Mouse (Mus musculus) large intestine, adult 2 months (tissue): ENCODE results near the gene Nfatc2ip. TPM values are rescaled to one million over a fixed set of nuclear protein-coding genes. Genes with fewer than 3 reads are reported as not detected.
"Not testable (repeated sequence)": the region's sequence is repeated elsewhere in the genome, so short reads cannot be mapped to it uniquely, and the experiment has no call there.

Source experiments
- DNase-seq: peaks from one replicate; pipeline ENCODE4 v3.0.0-alpha.2; 2012; ENCODE audit warnings: low read depth, low spot score
- WGBS: fragments of 180-500 bp; shearing (Covaris S2); methylation state at CpG from one replicate; pipeline ENCODE4 v1.1.7; 2018; 5-methylcytosine and 5-hydroxymethylcytosine counted together
- polyA plus RNA-seq: library from polyadenylated mRNA; depleted of rRNA; stranded (reverse); fragments of >200 nt; gene quantifications from 2 replicates; pipeline ENCODE4 v1.2.3, GENCODE M21; 2012

Nfatc2ip gene
- polyA plus RNA-seq, 1 experiment, result 7.5 TPM

DNA sequence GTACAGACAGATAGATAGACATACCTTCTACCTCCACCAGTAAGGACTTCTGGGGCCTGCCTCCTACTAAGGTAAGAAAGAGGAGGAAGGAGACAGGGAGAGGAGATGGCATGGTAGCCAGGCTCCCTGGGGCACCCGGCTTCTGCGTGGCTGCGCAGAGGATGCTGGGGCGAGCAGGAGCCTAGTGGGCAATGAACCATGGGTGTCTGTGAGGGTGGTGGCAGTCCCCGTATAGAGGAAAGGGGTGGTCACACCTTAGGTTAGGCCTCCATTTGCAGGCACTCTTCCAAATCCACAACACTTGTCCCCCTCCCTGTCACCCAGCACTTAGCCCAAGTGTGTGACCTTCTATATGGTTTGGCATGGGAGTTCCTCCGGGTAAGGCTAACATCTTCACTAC lies 18.2 kb upstream of the Nfatc2ip start, which contains the start of gene Cd19:
Gene Cd19, minus strand, starts transcription at position 165 of the 400 bp plus-strand sequence.
- 85% methylated on average over 6 of the region's 6 CpGs for WGBS
- no peak for DNase-seq

DNA sequence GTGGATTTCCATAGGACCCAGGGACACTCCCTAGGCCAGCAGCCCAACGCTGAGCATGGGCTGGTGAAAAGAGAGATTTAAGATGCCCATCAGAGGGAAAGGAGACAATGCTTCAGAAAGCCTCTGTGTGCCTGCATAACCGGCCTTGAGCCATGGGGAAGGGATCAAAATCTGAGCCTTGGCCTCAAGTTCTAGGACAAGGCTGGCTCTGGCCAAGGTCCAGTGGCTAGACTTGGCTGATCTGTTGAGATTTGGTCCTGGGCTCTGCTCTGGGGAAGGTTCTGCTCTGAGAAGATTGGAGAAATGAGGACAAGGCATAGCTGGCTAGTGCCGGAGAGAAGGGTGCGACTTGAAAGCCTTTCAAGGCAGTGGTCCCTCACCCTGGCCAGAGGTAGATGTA lies 14.5 kb upstream of the Nfatc2ip start:
- no peak for DNase-seq
- WGBS, result 86% methylated on average over 4 of the region's 4 CpGs

DNA sequence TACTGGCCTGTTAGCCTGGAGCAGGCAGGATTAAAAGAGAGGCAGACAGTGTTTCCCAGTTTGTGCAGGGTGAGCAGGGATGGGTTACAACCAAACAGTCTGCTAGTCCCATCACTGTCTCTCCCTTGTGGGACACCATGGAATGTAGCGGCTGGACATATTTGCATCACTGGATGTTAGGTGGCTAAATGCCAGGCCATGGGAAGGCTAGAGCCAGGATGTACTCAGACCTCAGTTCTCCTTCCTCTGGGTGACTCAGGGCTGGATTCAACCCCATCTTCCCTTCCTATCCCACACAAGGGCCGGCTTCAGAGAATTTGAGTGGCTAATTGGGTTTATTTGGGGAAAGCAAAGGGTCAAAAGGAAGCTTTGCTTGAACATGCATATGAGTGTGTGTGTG lies 12.1 kb upstream of the Nfatc2ip start:
- 77% methylated on average over 2 of the region's 2 CpGs for WGBS
- no peak for DNase-seq

- 72% methylated on average over 8 of the region's 8 CpGs for WGBS
- DNase-seq, result not testable (repeated sequence)
Measured at GRCm38 (mm10) chr7:126402518-126402917, 6.0 kb upstream of the Nfatc2ip start.

- DNase-seq, result peak; percentile 60
- WGBS, result 5% methylated on average over 5 of the region's 5 CpGs
Measured at GRCm38 (mm10) chr7:126399548-126399947, 3.0 kb upstream of the Nfatc2ip start.

DNA sequence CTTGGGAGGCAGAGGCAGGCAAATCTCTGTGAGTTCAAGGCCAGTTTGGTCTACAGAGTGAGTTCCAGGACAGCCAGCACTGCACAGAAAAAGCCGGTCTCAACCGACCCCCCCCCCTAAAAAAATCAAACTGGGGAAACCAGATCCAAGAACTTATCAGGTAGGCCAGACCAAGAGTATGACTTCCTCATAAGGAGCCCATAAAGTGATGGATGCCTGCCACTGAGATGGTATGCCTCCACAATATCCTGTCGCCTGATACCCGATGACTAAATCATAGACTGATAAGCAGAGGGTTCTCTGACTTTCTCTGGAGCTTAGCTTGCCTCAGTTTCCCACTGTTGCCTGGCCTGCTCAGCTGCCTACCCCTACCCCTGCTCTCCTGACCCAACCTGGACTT lies 1.3 kb upstream of the Nfatc2ip start:
- no peak for DNase-seq

GRCm38 (mm10) chr7:126397221-126397620 lies 684 bp upstream of the Nfatc2ip start:
- DNase-seq, result no peak

More for the DNA sequence above, 1.3 kb upstream of the Nfatc2ip start:
- 81% methylated on average over 4 of the region's 4 CpGs for WGBS

DNA sequence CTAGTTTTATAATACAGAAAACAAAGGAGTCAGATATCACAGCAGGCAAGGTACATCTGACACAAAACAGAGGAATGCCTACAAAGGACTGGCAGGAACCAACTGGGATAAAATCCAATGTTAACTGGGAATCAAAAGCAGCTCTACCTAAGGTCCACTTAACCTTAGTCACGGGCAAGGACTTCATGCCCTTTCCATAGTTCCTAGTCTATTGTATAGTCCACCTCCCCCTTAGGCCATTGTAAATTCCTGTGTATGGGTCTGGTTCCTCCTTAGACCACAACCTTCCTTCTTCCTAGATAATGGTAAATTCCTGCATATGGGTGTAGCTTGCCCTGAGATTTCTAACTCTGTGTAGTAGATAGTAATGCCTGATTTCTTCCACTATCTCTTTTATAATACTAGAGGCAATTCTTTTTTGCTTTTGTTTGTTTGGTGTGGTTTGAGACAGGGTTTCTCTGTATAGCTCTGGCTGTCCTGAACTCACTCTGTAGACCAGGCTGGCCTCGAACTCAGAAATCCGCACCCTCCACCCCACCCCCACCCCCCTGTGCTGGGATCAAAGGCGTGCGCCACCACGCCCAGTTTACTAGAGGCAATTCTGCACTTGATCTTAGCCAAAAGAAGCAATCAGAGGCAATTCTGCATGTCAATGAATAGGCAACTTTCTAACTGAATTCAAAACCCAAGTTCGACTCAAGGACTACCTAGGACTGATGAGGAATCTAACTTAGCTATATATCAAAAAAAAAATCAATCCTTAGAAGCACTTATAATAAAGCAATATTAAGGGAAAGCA lies 4.3 kb downstream of the Nfatc2ip start:
- WGBS, result 44% methylated on average over 7 of the region's 7 CpGs

More at GRCm38 (mm10) chr7:126397221-126397620, 684 bp upstream of the Nfatc2ip start:
- WGBS, result 64% methylated on average over 6 of the region's 6 CpGs

GRCm38 (mm10) chr7:126388185-126388584 lies 8.4 kb downstream of the Nfatc2ip start:
- DNase-seq, result no peak
- WGBS, result 100% methylated on average over 1 of the region's 1 CpGs

More for the DNA sequence above, 4.3 kb downstream of the Nfatc2ip start:
- DNase-seq, result not testable (repeated sequence)

GRCm38 (mm10) chr7:126383565-126383964 lies 13.0 kb downstream of the Nfatc2ip start:
- no peak for DNase-seq
- 84% methylated on average over 5 of the region's 5 CpGs for WGBS

GRCm38 (mm10) chr7:126377278-126378158 lies 19.0 kb downstream of the Nfatc2ip start, which contains the start of gene Spns1:
Gene Spns1 (minus strand): TSS chr7:126377450.
- WGBS, result under 1% methylated on average over 33 of the region's 33 CpGs
- DNase-seq, result peak; percentile 92

DNA sequence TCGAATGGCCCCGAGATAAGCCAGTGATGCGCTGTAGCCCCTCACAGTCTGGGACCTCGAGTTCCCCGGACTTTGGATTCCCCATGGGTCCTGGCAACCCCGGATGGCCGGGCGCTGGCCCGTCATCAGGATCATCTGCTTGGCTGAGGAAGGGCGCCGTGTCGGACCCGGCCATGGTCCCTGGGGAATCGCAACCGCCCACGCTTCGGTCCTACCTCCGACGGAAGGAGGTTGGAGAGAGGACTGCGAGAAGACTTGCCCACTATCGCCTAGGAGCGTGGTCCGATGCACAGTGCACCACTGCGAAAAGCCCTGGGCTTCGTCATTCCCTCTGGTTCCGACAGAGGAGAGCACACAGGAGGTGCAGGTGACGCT lies 19.6 kb downstream of the Nfatc2ip start:
- DNase-seq, result no peak
- WGBS, result 1% methylated on average over 27 of the region's 27 CpGs

- DNase-seq, result no peak
- WGBS, result 71% methylated on average over 5 of the region's 5 CpGs
Measured at GRCm38 (mm10) chr7:126375012-126375411, 21.5 kb downstream of the Nfatc2ip start.

DNA sequence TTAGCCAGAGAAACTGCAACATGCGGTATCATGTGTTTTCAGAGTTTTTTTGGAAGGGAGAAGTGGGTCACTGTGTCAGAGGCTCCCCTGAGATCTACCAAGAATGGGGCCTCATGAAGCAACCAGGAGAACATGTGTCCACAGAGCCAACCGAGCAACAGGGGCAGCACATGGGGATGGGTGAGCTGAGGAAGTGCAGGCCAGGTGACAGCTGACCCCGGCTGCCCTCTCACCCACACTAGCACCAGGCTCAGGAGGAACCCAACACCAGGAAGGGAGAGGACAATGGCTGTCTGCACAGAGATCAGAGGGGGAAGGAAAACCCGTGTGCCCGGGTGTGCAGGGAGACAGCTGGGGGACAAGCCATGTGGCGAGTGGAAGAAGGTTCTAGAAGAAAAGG lies 22.0 kb downstream of the Nfatc2ip start:
- no peak for DNase-seq
- WGBS, result 75% methylated on average over 6 of the region's 6 CpGs

DNA sequence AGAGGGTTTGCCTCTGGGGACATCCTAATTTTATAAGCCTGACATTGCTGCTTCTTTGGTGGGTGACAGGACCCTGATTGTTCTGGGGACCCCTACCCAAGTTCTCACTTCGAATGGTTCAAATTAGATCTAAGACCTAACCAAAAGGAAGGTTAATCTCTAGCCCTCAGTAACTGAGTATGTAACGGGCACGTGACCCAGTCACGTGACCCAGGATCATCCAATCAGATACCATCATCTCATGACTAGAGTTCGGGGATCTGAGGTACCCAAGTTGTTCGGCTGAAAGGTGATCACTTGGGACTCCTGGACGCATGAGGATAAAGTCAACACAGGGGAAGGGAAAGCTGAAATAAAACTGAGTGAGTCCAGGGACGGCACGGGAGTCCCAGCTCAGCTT lies 23.5 kb downstream of the Nfatc2ip start:
- WGBS, result 86% methylated on average over 9 of the region's 9 CpGs
- DNase-seq, result no peak

DNA sequence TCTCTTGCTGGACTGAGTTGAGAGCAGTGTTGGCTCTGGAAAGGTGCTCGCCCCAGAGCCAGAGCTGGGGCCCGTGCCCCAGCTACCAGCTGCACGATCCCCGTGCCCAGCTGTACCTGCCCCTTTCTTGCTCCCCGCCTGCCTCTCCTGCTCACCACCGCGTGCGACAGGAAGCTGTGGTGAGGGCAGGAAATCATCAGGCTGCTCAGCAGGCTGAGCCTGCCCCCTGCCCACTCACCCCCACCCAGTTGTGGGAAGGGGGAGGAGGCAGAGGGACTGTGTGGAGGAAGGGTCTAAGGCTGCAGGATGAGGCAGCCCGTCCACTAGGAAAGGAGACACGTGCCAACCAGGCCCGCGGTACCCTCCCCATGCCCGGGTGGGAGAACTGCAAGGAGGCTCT lies 27.1 kb downstream of the Nfatc2ip start, which contains the start of gene Lat:
Gene Lat, minus strand, starts transcription at position 178 of the 400 bp plus-strand sequence.
- no peak for DNase-seq
- 72% methylated on average over 13 of the region's 13 CpGs for WGBS

- no peak for DNase-seq
- WGBS, result 87% methylated on average over 8 of the region's 8 CpGs
Measured at GRCm38 (mm10) chr7:126368367-126368766, 28.2 kb downstream of the Nfatc2ip start.

DNA sequence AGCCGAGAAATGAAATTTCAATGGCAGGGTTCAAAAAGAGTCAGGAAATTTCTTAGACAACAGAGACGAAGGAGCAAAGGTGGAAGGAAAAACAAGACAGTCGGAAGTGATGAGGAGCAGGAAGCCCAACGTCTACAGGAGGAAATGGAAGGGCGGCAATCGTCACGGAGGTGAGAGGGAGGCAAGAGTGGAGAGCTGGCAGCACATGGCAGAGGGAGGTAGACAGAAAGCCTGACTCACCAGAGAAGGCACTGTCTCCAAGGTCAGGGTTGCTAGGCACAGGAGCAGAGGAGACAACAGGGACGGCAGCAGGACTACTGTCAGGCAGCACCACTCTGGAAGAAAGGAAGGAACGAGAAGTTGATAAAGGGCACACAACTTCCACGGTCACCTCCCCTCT lies 28.9 kb downstream of the Nfatc2ip start:
- no peak for DNase-seq
- WGBS, result 83% methylated on average over 10 of the region's 10 CpGs

DNA sequence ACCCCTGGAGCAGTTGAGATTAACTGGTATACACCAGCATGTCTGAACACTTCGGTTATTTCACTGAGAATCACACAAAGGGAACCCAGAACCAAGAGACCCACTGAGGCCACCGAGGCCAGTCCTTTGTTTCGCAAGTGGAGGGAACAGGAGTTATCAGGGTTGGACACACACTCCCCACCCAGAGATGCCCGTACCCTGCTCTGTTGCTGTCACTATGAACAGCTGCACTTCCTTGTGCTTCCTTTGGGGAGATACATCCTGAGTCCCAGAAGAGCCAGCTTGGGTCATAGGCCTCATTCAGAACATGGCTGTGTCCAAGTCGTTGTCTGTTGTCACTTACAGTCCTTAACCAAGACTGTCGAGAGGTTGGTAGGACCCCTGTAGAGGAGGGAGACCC lies 33.5 kb downstream of the Nfatc2ip start:
- 77% methylated on average over 6 of the region's 6 CpGs for whole genome bisulfite sequencing
- no peak for DNase-seq

GRCm38 (mm10) chr7:126359049-126359448 lies 37.5 kb downstream of the Nfatc2ip start:
- no peak for DNase-seq
- WGBS, result 65% methylated on average over 13 of the region's 13 CpGs
